Mouse (Mus musculus): ENCODE measurements around the gene Wdr89. TPM values are rescaled to one million over a fixed set of nuclear protein-coding genes. Genes with fewer than 3 reads are reported as not detected.

Wdr89 gene
- total and polyA plus RNA-seq, 3 experiments: 10.2 to 33.0 (median 27.6) TPM

- peaks cover 0 to 15% of the 10 kb centered on the region in 2 experiments for H3K36me3 ChIP-seq (replicated peaks in 1 of 2; ENCODE audit: control insufficient read depth in 1 of 2, insufficient read depth in 1 of 2, low read length in 1 of 2)
- DNase-seq (ENCODE audit: extremely low read depth): no peak
- H3K9ac ChIP-seq (ENCODE audit: insufficient read depth, low read depth): no peak overlapping the region
- no peak overlapping the region for H3K4me3 ChIP-seq (replicated peaks in 1 of 3; ENCODE audit: low read depth in 2 of 3, low read length in 2 of 3, poor library complexity in 1 of 3)
- TF ChIP-seq POLR2AphosphoS2 (IDR thresholded peaks at IDR 0.05; ENCODE audit: low read depth, low read length) (no peak), MXI1 (IDR thresholded peaks at IDR 0.05; ENCODE audit: low read depth, low read length) (no peak), CHD2 (IDR thresholded peaks at IDR 0.05; ENCODE audit: low read length) (no peak), USF1 (IDR thresholded peaks at IDR 0.05; ENCODE audit: low read depth, low read length) (no peak), ZC3H11A (IDR thresholded peaks at IDR 0.05; ENCODE audit: low read depth, low read length) (no peak), CTCF (conservative IDR thresholded peaks at IDR 0.05 in 1 of 2, IDR thresholded peaks at IDR 0.05 in 1 of 2; ENCODE audit: low read depth in 2 of 2, low read length in 2 of 2) (no peak), BHLHE40 (IDR thresholded peaks at IDR 0.05; ENCODE audit: low read depth, low read length) (no peak), USF2 (conservative IDR thresholded peaks at IDR 0.05; ENCODE audit: low read depth, low read length) (no peak), JUND (conservative IDR thresholded peaks at IDR 0.05; ENCODE audit: low read depth, low read length) (no peak), RCOR1 (conservative IDR thresholded peaks at IDR 0.05; ENCODE audit: low read depth, low read length) (no peak), ETS1 (conservative IDR thresholded peaks at IDR 0.05; ENCODE audit: low read depth, low read length) (no peak), TCF12 (IDR thresholded peaks at IDR 0.05; ENCODE audit: low read depth, low read length) (no peak), ELF1 (IDR thresholded peaks at IDR 0.05; ENCODE audit: low read depth, low read length) (no peak)
- no peak overlapping the region for H3K27ac ChIP-seq (ENCODE audit: insufficient read depth, low read depth)
- H3K27me3 ChIP-seq (replicated peaks): no peaks in the 10 kb centered on the region
- H3K9me3 ChIP-seq (replicated peaks; ENCODE audit: low read length): peaks cover 5% of the 10 kb centered on the region
- in situ Hi-C loops (cut with MboI; ENCODE audit: low pct_ligation_motif_present, low pct_unique_long_range_greater_than_20kb, low sequenced_read_pairs) (no loop called here), dilution Hi-C loops (cut with MboI; ENCODE audit: extremely low pct_ligation_motif_present, extremely low pct_unique_long_range_greater_than_20kb, low sequenced_read_pairs) (no loop called here)
- no peaks in the 10 kb centered on the region for H3K4me1 ChIP-seq (ENCODE audit: control insufficient read depth in 1 of 2, insufficient read depth in 2 of 2)
- no peak overlapping the region for H3K4me2 ChIP-seq (ENCODE audit: insufficient read depth, low read depth, poor library complexity, severe bottlenecking)
- no peaks in the 10 kb centered on the region for H3K79me2 ChIP-seq (replicated peaks; ENCODE audit: control insufficient read depth, extremely low read depth, insufficient read depth, poor library complexity, severe bottlenecking)
These were observed 11.8 kb upstream of the Wdr89 start for GRCm38 (mm10) chr12:75681101-75681500.

- in situ Hi-C loops (cut with MboI; ENCODE audit: low pct_ligation_motif_present, low pct_unique_long_range_greater_than_20kb, low sequenced_read_pairs): no loop called here
- Histone ChIP-seq H3K79me2 (replicated peaks; ENCODE audit: control insufficient read depth, extremely low read depth, insufficient read depth, poor library complexity, severe bottlenecking) (no peaks in the 10 kb centered on the region), H3K27ac (ENCODE audit: insufficient read depth, low read depth) (no peak overlapping the region), H3K9ac (ENCODE audit: insufficient read depth, low read depth) (no peak overlapping the region), H3K4me1 (ENCODE audit: control insufficient read depth in 1 of 2, insufficient read depth in 2 of 2) (no peaks in the 10 kb centered on the region; a peak in 1 of 4 replicates), H3K36me3 (replicated peaks in 1 of 2; ENCODE audit: control insufficient read depth in 1 of 2, insufficient read depth in 1 of 2, low read length in 1 of 2) (peaks cover 0 to 37% of the 10 kb centered on the region in 2 experiments), H3K9me3 (replicated peaks; ENCODE audit: low read length) (peaks cover 5% of the 10 kb centered on the region), H3K4me3 (replicated peaks in 1 of 3; ENCODE audit: low read depth in 2 of 3, low read length in 2 of 3, poor library complexity in 1 of 3) (no peak overlapping the region), H3K4me2 (ENCODE audit: insufficient read depth, low read depth, poor library complexity, severe bottlenecking) (no peak overlapping the region), H3K27me3 (replicated peaks) (no peaks in the 10 kb centered on the region)
- no peak for DNase-seq (ENCODE audit: extremely low read depth)
- dilution Hi-C loops (cut with MboI; ENCODE audit: extremely low pct_ligation_motif_present, extremely low pct_unique_long_range_greater_than_20kb, low sequenced_read_pairs): no loop called here
- no peak for TF ChIP-seq BHLHE40 (IDR thresholded peaks at IDR 0.05; ENCODE audit: low read depth, low read length)
- TF ChIP-seq KAT2A (IDR thresholded peaks at IDR 0.05; ENCODE audit: insufficient replicate concordance, low read length): no peak
- TF ChIP-seq UBTF (IDR thresholded peaks at IDR 0.05; ENCODE audit: low read depth, low read length): no peak
- no peak for TF ChIP-seq USF2 (conservative IDR thresholded peaks at IDR 0.05; ENCODE audit: low read depth, low read length)
- no peak for TF ChIP-seq JUN (IDR thresholded peaks at IDR 0.05; ENCODE audit: insufficient read depth, low read depth, low read length)
- TF ChIP-seq POLR2AphosphoS2 (IDR thresholded peaks at IDR 0.05; ENCODE audit: low read depth, low read length): no peak
- TF ChIP-seq SIN3A (IDR thresholded peaks at IDR 0.05; ENCODE audit: low read length): no peak
- TF ChIP-seq JUND (conservative IDR thresholded peaks at IDR 0.05; ENCODE audit: low read depth, low read length): no peak
- TF ChIP-seq ZC3H11A (IDR thresholded peaks at IDR 0.05; ENCODE audit: low read depth, low read length): no peak
- no peak for TF ChIP-seq EP300 (IDR thresholded peaks at IDR 0.05; ENCODE audit: low read length)
- no peak for TF ChIP-seq CHD1 (IDR thresholded peaks at IDR 0.05; ENCODE audit: low read depth, low read length)
- TF ChIP-seq NRF1 (IDR thresholded peaks at IDR 0.05; ENCODE audit: low read depth, low read length): no peak
- no peak for TF ChIP-seq POLR2A (IDR thresholded peaks at IDR 0.05; ENCODE audit: low read depth, low read length)
- TF ChIP-seq E2F4 (IDR thresholded peaks at IDR 0.05; ENCODE audit: insufficient replicate concordance, low read depth, low read length): no peak
- no peak for TF ChIP-seq TBP (conservative IDR thresholded peaks at IDR 0.05; ENCODE audit: low read depth, low read length)
- TF ChIP-seq MYC (IDR thresholded peaks at IDR 0.05; ENCODE audit: low read depth, low read length): no peak
- no peak for TF ChIP-seq TCF12 (IDR thresholded peaks at IDR 0.05; ENCODE audit: low read depth, low read length)
- TF ChIP-seq MAFK (IDR thresholded peaks at IDR 0.05; ENCODE audit: insufficient replicate concordance, low read length): no peak
These were observed 9.1 kb upstream of the Wdr89 start for GRCm38 (mm10) chr12:75678393-75678792.

All from CH12.LX (cell line).